Mouse (Mus musculus): ENCODE results near the gene Fam213a. TPM values are rescaled to one million over a fixed set of nuclear protein-coding genes. Genes with fewer than 3 reads are reported as not detected.
A peak's percentile ranks its signal among the peaks of the same experiment; 100 is the strongest.

The Fam213a gene
- polyA plus RNA-seq, 1 experiment from 2014 or later = 40.6 TPM

DNA sequence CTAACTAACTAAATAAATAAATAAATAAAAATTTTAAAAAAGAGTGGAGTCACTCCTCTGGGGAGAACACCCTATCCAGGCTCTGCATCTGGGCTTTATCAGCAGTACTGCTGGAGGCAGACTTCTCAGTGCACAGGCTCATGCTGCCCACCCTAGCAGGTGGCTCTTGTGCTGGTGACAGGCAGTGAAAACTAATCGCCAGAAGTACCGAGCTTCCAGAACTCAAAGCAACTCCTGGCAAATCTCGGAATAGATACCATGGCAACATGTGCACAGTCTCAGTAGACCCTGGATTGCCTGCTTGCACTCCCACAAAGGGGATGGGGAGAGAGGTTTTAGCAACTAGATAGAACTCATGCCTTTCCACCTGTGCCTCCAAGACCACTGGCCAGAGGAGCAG is 6.7 kb downstream of the Fam213a start:
- no peak overlapping the region for H3K27ac ChIP-seq (ENCODE audit: low read length)
- H3K27me3 ChIP-seq (replicated peaks; ENCODE audit: insufficient read depth, low read length) = no peaks in the 10 kb centered on the region
- no peaks in the 10 kb centered on the region for H3K9me3 ChIP-seq (ENCODE audit: low read length)
- TF ChIP-seq EP300 (IDR thresholded peaks at IDR 0.05) (no peak), CTCF (IDR thresholded peaks at IDR 0.05) (no peak)
- no peak for ATAC-seq
- H3K9ac ChIP-seq (replicated peaks; ENCODE audit: low read depth) = no peak overlapping the region
- H3K4me3 ChIP-seq (ENCODE audit: low read depth, low read length) = no peak overlapping the region
- H3K4me1 ChIP-seq (ENCODE audit: insufficient read depth, low read depth, low read length) = peaks cover 11% of the 10 kb centered on the region; the same call in 1 of the 2 replicates
- no peak overlapping the region for H3K4me2 ChIP-seq (replicated peaks; ENCODE audit: low read depth, low read length)
- WGBS = 36% methylated on average over 3 of the region's 3 CpGs
- no peak for DNase-seq (ENCODE audit: low spot score)
- H3K36me3 ChIP-seq (ENCODE audit: insufficient read depth, low read length) = no peaks in the 10 kb centered on the region

DNA sequence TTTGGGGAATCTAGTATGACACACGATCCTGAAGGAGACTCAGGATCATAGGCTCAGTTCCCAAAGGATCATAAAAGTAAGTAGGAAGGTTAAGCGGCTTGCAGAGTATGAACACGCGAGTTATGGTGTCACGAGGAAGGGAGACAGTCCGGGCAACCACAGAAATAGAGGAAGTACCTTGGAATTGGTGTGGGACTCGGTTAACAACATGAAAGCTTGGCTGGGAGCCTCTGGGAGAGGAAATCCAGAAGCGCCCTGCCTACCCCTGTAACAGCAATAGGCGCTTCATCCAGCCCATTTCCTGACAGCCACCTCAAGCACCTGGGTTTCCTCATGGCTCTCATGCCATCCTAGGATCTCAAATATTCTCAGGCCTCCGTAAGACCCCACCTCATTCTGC is 7.3 kb downstream of the Fam213a start:
- no peak for DNase-seq (ENCODE audit: low spot score)
- WGBS = 81% methylated on average over 10 of the region's 10 CpGs
- Histone ChIP-seq H3K4me1 (ENCODE audit: insufficient read depth, low read depth, low read length) (peaks cover 11% of the 10 kb centered on the region; the same call in 1 of the 2 replicates), H3K27ac (ENCODE audit: low read length) (no peak overlapping the region), H3K4me2 (replicated peaks; ENCODE audit: low read depth, low read length) (no peak overlapping the region), H3K4me3 (ENCODE audit: low read depth, low read length) (no peak overlapping the region), H3K9ac (replicated peaks; ENCODE audit: low read depth) (no peak overlapping the region), H3K9me3 (ENCODE audit: low read length) (no peaks in the 10 kb centered on the region), H3K27me3 (replicated peaks; ENCODE audit: insufficient read depth, low read length) (no peaks in the 10 kb centered on the region), H3K36me3 (ENCODE audit: insufficient read depth, low read length) (no peaks in the 10 kb centered on the region)
- no peak for ATAC-seq
- no peak for TF ChIP-seq EP300 (IDR thresholded peaks at IDR 0.05)
- no peak for TF ChIP-seq CTCF (IDR thresholded peaks at IDR 0.05)

DNA sequence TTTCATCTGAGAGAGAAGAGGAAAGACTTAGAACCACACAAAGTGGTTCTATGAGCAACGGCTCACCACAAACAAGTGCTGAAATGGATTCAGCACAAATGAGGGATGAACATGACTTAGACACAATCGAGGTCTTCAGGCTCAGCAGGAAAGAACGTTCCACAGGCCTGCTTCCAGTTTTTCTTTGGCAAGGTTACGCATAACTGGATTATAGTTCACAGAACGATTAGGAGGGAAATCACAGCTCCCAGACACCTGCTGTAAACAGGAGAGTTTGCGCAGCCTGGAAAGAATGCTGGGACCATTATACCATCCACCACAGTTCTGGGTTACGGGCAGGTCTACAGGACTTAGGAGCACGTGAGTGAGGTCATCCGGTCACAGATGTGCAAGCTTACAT is 7.9 kb downstream of the Fam213a start:
- ATAC-seq (no peak), DNase-seq (ENCODE audit: low spot score) (no peak)
- no peak for TF ChIP-seq EP300 (IDR thresholded peaks at IDR 0.05)
- TF ChIP-seq CTCF (IDR thresholded peaks at IDR 0.05) = no peak
- no peaks in the 10 kb centered on the region for H3K9me3 ChIP-seq (ENCODE audit: low read length)
- no peak overlapping the region for H3K4me2 ChIP-seq (replicated peaks; ENCODE audit: low read depth, low read length)
- no peak overlapping the region for H3K27ac ChIP-seq (ENCODE audit: low read length)
- no peak overlapping the region for H3K9ac ChIP-seq (replicated peaks; ENCODE audit: low read depth)
- H3K4me1 ChIP-seq (ENCODE audit: insufficient read depth, low read depth, low read length) = peaks cover 11% of the 10 kb centered on the region; the same call in 1 of the 2 replicates
- no peaks in the 10 kb centered on the region for H3K36me3 ChIP-seq (ENCODE audit: insufficient read depth, low read length)
- no peak overlapping the region for H3K4me3 ChIP-seq (ENCODE audit: low read depth, low read length)
- H3K27me3 ChIP-seq (replicated peaks; ENCODE audit: insufficient read depth, low read length) = no peaks in the 10 kb centered on the region
- 68% methylated on average over 9 of the region's 9 CpGs for WGBS

DNA sequence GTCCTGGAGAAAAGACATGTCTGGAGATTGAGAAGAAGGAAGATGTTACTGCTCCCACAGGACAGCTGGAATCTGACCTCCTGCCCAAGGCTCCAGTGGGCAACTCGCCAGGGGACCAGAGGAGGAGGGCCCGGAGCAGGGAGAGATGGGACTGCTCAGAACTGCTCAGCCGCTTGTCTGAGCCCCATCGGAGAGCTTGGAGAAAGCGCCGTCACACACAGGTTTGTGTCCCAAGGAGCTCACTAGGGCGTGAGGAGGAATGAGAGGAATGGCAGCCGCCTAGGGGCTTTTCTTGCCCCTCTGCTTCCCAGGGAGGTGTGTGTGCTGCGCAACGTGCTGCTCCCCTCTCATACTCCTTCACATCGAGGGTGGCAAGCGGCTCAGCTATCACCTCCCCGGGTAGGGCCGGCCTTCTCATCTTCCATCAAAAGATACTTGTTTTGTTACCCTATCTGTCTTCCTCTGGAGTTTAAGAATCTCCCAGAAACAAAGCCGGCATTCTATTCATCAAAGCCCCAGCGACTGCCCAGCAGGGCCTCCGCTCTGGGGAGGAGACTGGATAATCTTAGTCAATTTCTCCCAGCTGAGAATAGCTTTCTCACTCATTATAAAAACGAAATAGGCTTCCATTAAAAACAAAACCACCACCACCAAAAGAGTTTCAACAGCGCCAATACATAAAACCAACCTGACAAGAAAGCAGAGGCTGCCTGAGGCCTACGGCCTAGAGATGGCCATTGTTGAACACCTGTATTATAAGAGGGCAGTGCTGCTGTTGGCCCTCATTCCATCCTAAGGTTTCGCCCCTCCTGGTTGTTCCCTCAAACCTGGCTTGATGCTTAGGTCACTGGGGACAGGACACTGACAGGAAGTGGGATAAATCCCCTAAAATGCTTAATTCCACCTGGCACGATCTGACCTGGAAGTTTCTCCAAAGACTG is 9.1 kb downstream of the Fam213a start:
- peaks cover 11% of the 10 kb centered on the region; the same call in 1 of the 2 replicates for H3K4me1 ChIP-seq (ENCODE audit: insufficient read depth, low read depth, low read length)
- peak overlapping the region; percentile 30; the same call in 1 of the 2 replicates for H3K4me2 ChIP-seq (replicated peaks; ENCODE audit: low read depth, low read length)
- H3K27ac ChIP-seq (ENCODE audit: low read length) = no peak overlapping the region
- no peak for TF ChIP-seq EP300 (IDR thresholded peaks at IDR 0.05)
- no peak for TF ChIP-seq CTCF (IDR thresholded peaks at IDR 0.05)
- peak; percentile 63 for DNase-seq (ENCODE audit: low spot score)
- H3K9ac ChIP-seq (replicated peaks; ENCODE audit: low read depth) = 0 out of 2 replicates have a peak overlapping the region, but pooled peaks have one; percentile 16
- no peaks in the 10 kb centered on the region for H3K27me3 ChIP-seq (replicated peaks; ENCODE audit: insufficient read depth, low read length)
- WGBS = 34% methylated on average over 22 of the region's 22 CpGs
- ATAC-seq = no peak
- H3K36me3 ChIP-seq (ENCODE audit: insufficient read depth, low read length) = no peaks in the 10 kb centered on the region
- no peaks in the 10 kb centered on the region for H3K9me3 ChIP-seq (ENCODE audit: low read length)
- no peak overlapping the region for H3K4me3 ChIP-seq (ENCODE audit: low read depth, low read length)

DNA sequence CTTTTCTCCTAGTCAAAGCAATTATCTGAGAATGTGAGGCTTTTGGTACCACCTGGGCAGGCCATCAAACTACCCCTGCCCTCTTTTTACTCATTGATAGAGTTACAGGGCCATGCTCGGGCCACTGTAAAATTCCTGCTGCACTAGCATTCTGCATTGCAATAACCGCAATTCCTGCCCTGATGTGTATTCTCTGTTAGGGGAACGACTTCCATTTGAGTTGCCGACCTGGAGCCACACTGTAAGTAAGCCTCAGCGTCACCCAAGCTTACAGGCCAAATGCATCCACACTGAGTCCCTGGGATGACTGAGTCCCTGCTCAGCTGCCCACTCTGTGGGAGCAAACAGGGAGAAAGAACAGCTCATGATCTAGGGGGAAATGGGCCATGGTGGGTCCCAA is 12.0 kb downstream of the Fam213a start:
- no peak for DNase-seq (ENCODE audit: low spot score)
- 83% methylated on average over 5 of the region's 5 CpGs for WGBS

DNA sequence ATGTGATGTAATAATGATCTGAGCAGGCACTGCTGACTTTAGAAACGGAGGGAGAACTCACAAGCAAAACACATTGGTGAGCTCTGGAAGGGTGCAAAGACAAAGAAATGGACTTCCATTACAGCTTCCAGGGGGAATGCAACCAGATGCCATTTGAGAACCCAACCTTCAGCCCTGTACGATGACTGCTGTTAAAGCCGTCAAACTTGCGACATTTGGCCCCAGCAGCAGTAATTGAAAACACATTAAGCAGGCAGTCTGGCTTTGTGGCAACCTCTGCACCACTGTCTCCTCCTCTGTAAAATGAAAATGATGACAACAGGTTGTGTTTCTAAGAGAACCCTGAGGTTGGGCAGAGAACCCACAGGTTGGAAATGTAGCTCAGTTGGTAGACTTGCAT is 12.8 kb downstream of the Fam213a start:
- no peaks in the 10 kb centered on the region for H3K9me3 ChIP-seq (ENCODE audit: low read length)
- 70% methylated on average over 4 of the region's 4 CpGs for WGBS

More for the DNA sequence above, 12.0 kb downstream of the Fam213a start:
- H3K4me2 ChIP-seq (replicated peaks; ENCODE audit: low read depth, low read length) = no peak overlapping the region
- H3K9ac ChIP-seq (replicated peaks; ENCODE audit: low read depth) = no peak overlapping the region
- no peak overlapping the region for H3K27ac ChIP-seq (ENCODE audit: low read length)
- H3K4me3 ChIP-seq (ENCODE audit: low read depth, low read length) = no peak overlapping the region
- no peak for ATAC-seq
- no peaks in the 10 kb centered on the region for H3K9me3 ChIP-seq (ENCODE audit: low read length)
- no peaks in the 10 kb centered on the region for H3K4me1 ChIP-seq (ENCODE audit: insufficient read depth, low read depth, low read length)
- TF ChIP-seq EP300 (IDR thresholded peaks at IDR 0.05) = no peak
- no peak for TF ChIP-seq CTCF (IDR thresholded peaks at IDR 0.05)
- no peaks in the 10 kb centered on the region for H3K36me3 ChIP-seq (ENCODE audit: insufficient read depth, low read length)
- H3K27me3 ChIP-seq (replicated peaks; ENCODE audit: insufficient read depth, low read length) = no peaks in the 10 kb centered on the region

More for the DNA sequence above, 12.8 kb downstream of the Fam213a start:
- Histone ChIP-seq H3K27ac (ENCODE audit: low read length) (no peak overlapping the region), H3K4me2 (replicated peaks; ENCODE audit: low read depth, low read length) (no peak overlapping the region), H3K9ac (replicated peaks; ENCODE audit: low read depth) (no peak overlapping the region), H3K27me3 (replicated peaks; ENCODE audit: insufficient read depth, low read length) (no peaks in the 10 kb centered on the region), H3K36me3 (ENCODE audit: insufficient read depth, low read length) (no peaks in the 10 kb centered on the region), H3K4me3 (ENCODE audit: low read depth, low read length) (no peak overlapping the region), H3K4me1 (ENCODE audit: insufficient read depth, low read depth, low read length) (peaks cover under 1% of the 10 kb centered on the region; the same call in 1 of the 2 replicates)
- DNase-seq (ENCODE audit: low spot score) = no peak
- no peak for ATAC-seq
- no peak for TF ChIP-seq CTCF (IDR thresholded peaks at IDR 0.05)
- TF ChIP-seq EP300 (IDR thresholded peaks at IDR 0.05) = no peak

Measured in lung, postnatal 0 days (tissue).